In genomic region chr13:49308861-49309403, GRCm38 (mm10) we compare ENCODE assay signal across 9 mouse cellular contexts. TPM values are rescaled to one million over a fixed set of nuclear protein-coding genes. Genes with fewer than 3 reads are reported as not detected.
DNase-seq lines count a peak whose midpoint lies in the region; ATAC-seq lines count a peak whose summit lies in the region.
"Had no signal": no experiment of that assay in that cellular context is flagged by ENCODE, and none has a peak within 500 bp of the region (broad histone marks: within the 10 kb centered on the region; RNA-seq: fewer than 3 reads in every experiment).

No protein-coding gene starts in this region.

- H3K9ac ChIP-seq in limb, embryonic 15.5 days, result no peak overlapping the region
- H3K9ac ChIP-seq: limb, embryonic 13.5 days had no signal

- no peak for ATAC-seq in limb, embryonic 15.5 days (ENCODE audit: insufficient number of reproducible peaks, low FRiP score, low TSS enrichment, low read depth)

- H3K4me3 ChIP-seq in limb, embryonic 15.5 days, result no peak overlapping the region
- no peak overlapping the region for H3K4me3 ChIP-seq in limb, embryonic 10.5 days
- peak overlapping the region; percentile 95 for H3K4me3 ChIP-seq in megakaryocyte, embryonic 14.5 days (replicated peaks)
- H3K4me3 ChIP-seq: limb, embryonic 13.5 days had no signal

- no peaks in the 10 kb centered on the region for H3K36me3 ChIP-seq in limb, embryonic 15.5 days
- no peaks in the 10 kb centered on the region for H3K36me3 ChIP-seq in limb, embryonic 10.5 days
- peaks cover 31% of the 10 kb centered on the region for H3K36me3 ChIP-seq in megakaryocyte, embryonic 14.5 days (replicated peaks; ENCODE audit: low read length)
- H3K36me3 ChIP-seq: limb, embryonic 13.5 days had no signal

- H3K27ac ChIP-seq in limb, embryonic 15.5 days, result 0 out of 2 replicates have a peak overlapping the region, but pooled peaks have one; percentile 4
- no peak overlapping the region for H3K27ac ChIP-seq in limb, embryonic 10.5 days
- H3K27ac ChIP-seq: limb, embryonic 13.5 days had no signal

- WGBS in limb, embryonic 15.5 days, result 81% methylated on average over 16 of the region's 16 CpGs
- WGBS in limb, embryonic 10.5 days, result 92% methylated on average over 16 of the region's 16 CpGs

- H3K4me2 ChIP-seq in limb, embryonic 15.5 days, result no peak overlapping the region
- H3K4me2 ChIP-seq: limb, embryonic 13.5 days had no signal

- intact Hi-C loops in heart, postnatal 14 days (cut with DNase I), result no loop called here

- no peaks in the 10 kb centered on the region for H3K9me3 ChIP-seq in limb, embryonic 15.5 days
- no peaks in the 10 kb centered on the region for H3K9me3 ChIP-seq in limb, embryonic 10.5 days (replicated peaks)
- H3K9me3 ChIP-seq in megakaryocyte, embryonic 14.5 days, result no peaks in the 10 kb centered on the region
- H3K9me3 ChIP-seq: limb, embryonic 13.5 days had no signal

- H3K4me1 ChIP-seq in limb, embryonic 15.5 days, result peaks cover 8% of the 10 kb centered on the region; the same call in 1 of the 2 replicates
- H3K4me1 ChIP-seq in limb, embryonic 10.5 days, result peaks cover 11% of the 10 kb centered on the region
- H3K4me1 ChIP-seq in megakaryocyte, embryonic 14.5 days, result peaks cover 85% of the 10 kb centered on the region

- no peaks in the 10 kb centered on the region for H3K27me3 ChIP-seq in limb, embryonic 15.5 days
- H3K27me3 ChIP-seq in limb, embryonic 10.5 days (ENCODE audit: low read depth, poor library complexity, severe bottlenecking), result no peaks in the 10 kb centered on the region
- no peaks in the 10 kb centered on the region for H3K27me3 ChIP-seq in megakaryocyte, embryonic 14.5 days (replicated peaks)
- H3K27me3 ChIP-seq: limb, embryonic 13.5 days had no signal

- no peak for DNase-seq in limb, embryonic 10.5 days (ENCODE audit: low spot score)
- DNase-seq in heart, postnatal 14 days, result peak; percentile 15 to 28
- DNase-seq in thymus, postnatal 25 days, result peak; percentile 75
- no peak for DNase-seq in urinary bladder, postnatal 10 days (ENCODE audit: low spot score)
- no peak for DNase-seq in cerebellum, adult 9-10 months
- no peak for DNase-seq in embryo, embryonic 9.5 days (ENCODE audit: extremely low spot score)

RNA-seq across cellular contexts. Expression of gene Fgd3, which starts 11.2 kb away (rescaled TPM):
- 0.37 and 0.40 TPM in 2 replicates for polyA plus RNA-seq in limb, embryonic 15.5 days (2015; fragmentation: Nextera tagmentation; extraction: Ambion mirVana)
- polyA plus RNA-seq in limb, embryonic 10.5 days (2016; fragmentation: Nextera tagmentation; extraction: Ambion mirVana), result 0.62 and 0.83 TPM in 2 replicates
- 1 to 10 TPM in 1 of 2 experiments, under 1 TPM in 1; 0.79 to 1.5 TPM for total RNA-seq in heart, postnatal 14 days (2021)
- 9.1 and 10.4 TPM in 2 replicates for polyA plus RNA-seq in megakaryocyte, embryonic 14.5 days (2012; ENCODE audit: insufficient read depth, low replicate concordance)

RNA-seq across cellular contexts. Expression of gene Bicd2, which starts 32.5 kb away (rescaled TPM):
- 41.1 and 42.0 TPM in 2 replicates for polyA plus RNA-seq in limb, embryonic 15.5 days (2015; fragmentation: Nextera tagmentation; extraction: Ambion mirVana)
- polyA plus RNA-seq in limb, embryonic 10.5 days (2016; fragmentation: Nextera tagmentation; extraction: Ambion mirVana), result 27.0 and 31.2 TPM in 2 replicates
- 10 to 100 TPM; 72.1 to 77.7 TPM for total RNA-seq in heart, postnatal 14 days (2021)
- polyA plus RNA-seq in megakaryocyte, embryonic 14.5 days (2012; ENCODE audit: insufficient read depth, low replicate concordance), result 21.2 and 22.5 TPM in 2 replicates

Comparison
In these comparisons a context has a peak if more than half of its experiments do, and no peak if none do; other contexts are left out.
1. DNase-seq: peak in heart, postnatal 14 days (2 of 2) and thymus, postnatal 25 days (single experiment); none in limb, embryonic 10.5 days (single experiment), urinary bladder, postnatal 10 days (single experiment), cerebellum, adult 9-10 months (single experiment) and embryo, embryonic 9.5 days (single experiment).